Mouse (Mus musculus) hindbrain, embryonic 10.5 days (tissue): Measurements from ENCODE around the gene Med13l. TPM values are rescaled to one million over a fixed set of nuclear protein-coding genes. Genes with fewer than 3 reads are reported as not detected.

Experiments used
- DNase-seq: peaks from one replicate; pipeline ENCODE4 v3.0.0-alpha.2; 2017; ENCODE audit warnings: low spot score
- H3K27ac ChIP-seq: fragments of 300-500 bp; sonication (generic); 2 replicates; pipeline ENCODE4 v1.5.1; 2016; ENCODE audit warnings: mild to moderate bottlenecking, moderate library complexity
- H3K27me3 ChIP-seq: fragments of 300-500 bp; sonication (generic); 2 replicates; pipeline ENCODE4 v1.6.1; 2016; ENCODE audit warnings: mild to moderate bottlenecking; ENCODE audit not compliant: poor library complexity, insufficient read depth, severe bottlenecking
- H3K36me3 ChIP-seq: fragments of 300-500 bp; sonication (generic); 2 replicates; pipeline ENCODE4 v1.6.1; 2016; ENCODE audit warnings: mild to moderate bottlenecking, moderate library complexity
- H3K4me1 ChIP-seq: fragments of 300-500 bp; sonication (generic); replicated peaks from 2 replicates; pipeline ENCODE4 v1.6.1; 2016; ENCODE audit warnings: mild to moderate bottlenecking
- H3K4me3 ChIP-seq: fragments of 300-500 bp; sonication (generic); 2 replicates; pipeline ENCODE4 v1.5.1; 2016; ENCODE audit warnings: mild to moderate bottlenecking, moderate library complexity
- H3K9me3 ChIP-seq: fragments of 300-500 bp; sonication (generic); 2 replicates; pipeline ENCODE4 v1.6.1; 2016; ENCODE audit warnings: mild to moderate bottlenecking, moderate library complexity
- WGBS: fragments of 180-500 bp; shearing (Covaris S2); methylation state at CpG from one replicate; pipeline ENCODE4 v1.1.7; 2016; 5-methylcytosine and 5-hydroxymethylcytosine counted together
- polyA plus RNA-seq: library from polyadenylated mRNA; unstranded; fragments of >200 nt; fragmentation: Nextera tagmentation; extraction: Ambion mirVana; gene quantifications from 2 replicates; pipeline ENCODE4 v1.2.1, GENCODE M21; 2016

Med13l gene
- polyA plus RNA-seq, 1 experiment from 2014 or later: 11.0 TPM

GRCm38 (mm10) chr5:118663999-118664398, 103.5 kb downstream of the Med13l start:
- WGBS: 85% methylated on average over 6 of the region's 6 CpGs

GRCm38 (mm10) chr5:118665023-118665422, 104.5 kb downstream of the Med13l start:
- peaks cover 56% of the 10 kb centered on the region for H3K4me1 ChIP-seq
- no peak for DNase-seq
- no peaks in the 10 kb centered on the region for H3K36me3 ChIP-seq
- no peak overlapping the region for H3K27ac ChIP-seq
- H3K9me3 ChIP-seq: no peaks in the 10 kb centered on the region
- WGBS: 94% methylated on average over 8 of the region's 8 CpGs
- no peaks in the 10 kb centered on the region; the same call in 1 of the 2 replicates for H3K27me3 ChIP-seq
- no peak overlapping the region for H3K4me3 ChIP-seq

More at GRCm38 (mm10) chr5:118663999-118664398, 103.5 kb downstream of the Med13l start:
- H3K4me1 ChIP-seq: peaks cover 49% of the 10 kb centered on the region
- DNase-seq: no peak
- H3K27ac ChIP-seq: no peak overlapping the region
- H3K9me3 ChIP-seq: no peaks in the 10 kb centered on the region
- H3K4me3 ChIP-seq: no peak overlapping the region
- no peaks in the 10 kb centered on the region for H3K36me3 ChIP-seq
- no peaks in the 10 kb centered on the region; the same call in 1 of the 2 replicates for H3K27me3 ChIP-seq

DNA sequence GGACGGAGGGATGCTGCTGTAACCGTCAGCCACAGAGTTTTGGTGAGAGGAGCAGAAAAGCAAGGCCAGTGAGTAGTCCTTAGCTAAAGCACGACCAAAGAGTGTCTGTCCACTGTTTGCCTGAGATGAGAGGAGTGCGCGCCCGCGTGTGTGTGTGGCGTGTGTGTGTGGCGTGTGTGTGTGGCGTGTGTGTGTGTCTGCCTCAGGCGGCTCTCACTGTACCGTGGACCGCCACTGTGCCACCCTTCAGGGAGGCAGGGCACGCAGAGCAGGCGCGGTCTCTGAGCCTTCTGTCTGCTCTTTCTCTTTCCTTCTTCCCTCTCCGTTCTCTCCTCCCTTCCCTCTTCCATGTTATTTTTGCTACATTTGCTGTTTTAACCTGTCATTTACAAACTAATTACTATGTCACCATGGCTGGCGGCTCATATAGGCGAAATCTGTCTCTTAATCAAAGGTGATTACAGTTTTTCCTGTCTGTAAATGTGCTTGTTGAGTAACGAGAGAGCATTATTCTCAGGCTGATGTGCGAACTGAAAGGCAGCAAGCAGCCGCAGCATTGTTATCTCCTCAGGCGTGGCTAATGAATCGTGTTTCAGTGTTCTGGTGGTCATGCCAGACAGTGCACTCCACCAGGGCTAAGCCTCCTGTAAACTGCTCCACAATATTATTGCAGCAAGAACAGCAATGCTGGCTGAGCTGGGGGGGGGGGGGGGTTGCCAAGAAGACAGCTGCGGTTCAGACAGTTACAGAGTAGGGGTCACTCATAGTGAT, 106.1 kb downstream of the Med13l start:
- peak overlapping the region; percentile 35 for H3K4me3 ChIP-seq
- no peaks in the 10 kb centered on the region for H3K36me3 ChIP-seq
- no peaks in the 10 kb centered on the region for H3K9me3 ChIP-seq
- peak overlapping the region; percentile 81 for H3K27ac ChIP-seq
- H3K27me3 ChIP-seq: no peaks in the 10 kb centered on the region; the same call in 1 of the 2 replicates
- peak; percentile 68 for DNase-seq
- H3K4me1 ChIP-seq: peaks cover 72% of the 10 kb centered on the region
- WGBS: 46% methylated on average over 25 of the region's 25 CpGs

- H3K4me3 ChIP-seq: peak overlapping the region; percentile 18; the same call in 1 of the 2 replicates
- DNase-seq: no peak
- peak overlapping the region; percentile 53; the same call in 1 of the 2 replicates for H3K27ac ChIP-seq
- H3K36me3 ChIP-seq: no peaks in the 10 kb centered on the region
- H3K4me1 ChIP-seq: peaks cover 85% of the 10 kb centered on the region
- 24% methylated on average over 7 of the region's 7 CpGs for WGBS
- H3K27me3 ChIP-seq: no peaks in the 10 kb centered on the region; the same call in 1 of the 2 replicates
- H3K9me3 ChIP-seq: no peaks in the 10 kb centered on the region
Observed at GRCm38 (mm10) chr5:118667863-118668262, 107.4 kb downstream of the Med13l start.

- Histone ChIP-seq H3K4me3 (peak overlapping the region; percentile 18), H3K27ac (peak overlapping the region; percentile 69), H3K4me1 (peaks cover 91% of the 10 kb centered on the region), H3K27me3 (no peaks in the 10 kb centered on the region; the same call in 1 of the 2 replicates), H3K36me3 (no peaks in the 10 kb centered on the region), H3K9me3 (no peaks in the 10 kb centered on the region)
- 27% methylated on average over 2 of the region's 2 CpGs for WGBS
- DNase-seq: no peak
Observed at GRCm38 (mm10) chr5:118668931-118669330, 108.5 kb downstream of the Med13l start.

GRCm38 (mm10) chr5:118672111-118672510, 111.6 kb downstream of the Med13l start:
- peak overlapping the region; percentile 26; the same call in 1 of the 2 replicates for H3K27ac ChIP-seq
- no peaks in the 10 kb centered on the region for H3K9me3 ChIP-seq
- H3K4me1 ChIP-seq: peaks cover 87% of the 10 kb centered on the region
- no peak overlapping the region for H3K4me3 ChIP-seq
- 0 out of 2 replicates have a peak, but pooled peaks cover 4% of the 10 kb centered on the region for H3K36me3 ChIP-seq
- no peak for DNase-seq
- H3K27me3 ChIP-seq: no peaks in the 10 kb centered on the region

DNA sequence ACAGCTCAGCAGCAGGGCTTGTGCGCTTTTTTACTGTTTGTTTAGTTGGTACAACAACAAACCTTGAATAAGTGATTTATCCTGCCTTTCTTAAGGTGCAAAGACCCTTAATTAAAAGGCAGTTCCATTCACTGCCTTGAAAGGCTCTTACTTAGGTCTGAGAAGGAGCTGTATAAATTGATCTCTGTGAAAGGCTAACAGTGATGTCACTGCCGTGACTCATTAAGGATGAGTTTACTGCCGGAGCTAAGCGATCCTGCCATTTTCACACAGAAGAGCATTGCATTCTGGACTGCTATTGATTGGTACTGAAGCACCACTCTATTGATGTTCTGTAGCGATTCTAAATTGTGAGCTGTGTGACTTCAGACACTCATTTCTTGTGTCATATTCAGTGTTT, 113.4 kb downstream of the Med13l start:
- no peak for DNase-seq
- WGBS: 52% methylated on average over 5 of the region's 5 CpGs
- Histone ChIP-seq H3K27ac (peak overlapping the region; percentile 35), H3K27me3 (no peaks in the 10 kb centered on the region), H3K4me3 (no peak overlapping the region), H3K36me3 (0 out of 2 replicates have a peak, but pooled peaks cover 4% of the 10 kb centered on the region), H3K9me3 (no peaks in the 10 kb centered on the region), H3K4me1 (peaks cover 79% of the 10 kb centered on the region)

- Histone ChIP-seq H3K27me3 (no peaks in the 10 kb centered on the region), H3K9me3 (no peaks in the 10 kb centered on the region), H3K4me1 (peaks cover 77% of the 10 kb centered on the region), H3K27ac (no peak overlapping the region; the same call in 1 of the 2 replicates), H3K4me3 (no peak overlapping the region), H3K36me3 (0 out of 2 replicates have a peak, but pooled peaks cover 4% of the 10 kb centered on the region)
- DNase-seq: no peak
- 82% methylated on average over 3 of the region's 3 CpGs for WGBS
Observed at GRCm38 (mm10) chr5:118674321-118674720, 113.8 kb downstream of the Med13l start.

- Histone ChIP-seq H3K4me3 (no peak overlapping the region), H3K27me3 (no peaks in the 10 kb centered on the region), H3K27ac (no peak overlapping the region), H3K36me3 (peaks cover 6% of the 10 kb centered on the region), H3K9me3 (no peaks in the 10 kb centered on the region), H3K4me1 (peaks cover 75% of the 10 kb centered on the region)
- no peak for DNase-seq
- WGBS: 88% methylated on average over 3 of the region's 3 CpGs
Observed at GRCm38 (mm10) chr5:118675697-118676096, 115.2 kb downstream of the Med13l start.

DNA sequence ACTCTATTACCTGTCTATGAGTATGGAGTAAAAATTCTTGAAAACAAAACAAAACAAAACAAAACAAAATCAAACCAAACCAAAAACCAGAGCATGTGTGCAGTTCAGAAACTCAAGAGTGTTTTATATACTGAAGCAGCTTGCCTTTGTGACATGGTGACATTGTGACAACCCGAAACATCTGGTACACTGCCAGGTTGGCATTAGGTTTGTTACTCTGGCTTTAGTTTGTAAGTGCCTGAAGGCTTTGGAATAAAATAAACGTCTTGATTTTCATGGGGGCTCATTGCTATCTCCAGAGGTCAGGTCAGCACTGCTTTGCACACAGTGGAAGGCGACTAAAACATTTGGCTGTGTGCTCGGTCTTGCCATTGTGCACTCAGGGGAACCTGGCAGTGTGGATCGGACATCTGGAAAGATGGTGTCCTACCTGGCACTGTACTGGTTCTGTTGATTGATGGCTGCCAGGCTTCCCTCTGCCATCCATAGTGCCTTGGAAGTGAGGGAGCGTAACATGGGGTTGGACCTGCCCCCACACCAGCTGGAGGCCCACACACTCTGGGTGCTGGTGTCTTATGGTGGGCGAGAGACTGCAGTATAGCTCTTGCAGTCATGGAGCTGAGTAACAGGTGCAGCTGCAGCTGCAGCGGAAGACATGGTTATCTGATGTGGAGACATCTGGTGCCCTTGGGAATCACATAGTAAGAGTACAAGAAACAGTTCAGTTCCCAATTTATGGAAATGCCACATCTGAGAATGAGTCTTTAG, 115.9 kb downstream of the Med13l start:
- no peaks in the 10 kb centered on the region for H3K9me3 ChIP-seq
- H3K36me3 ChIP-seq: peaks cover 12% of the 10 kb centered on the region
- no peak overlapping the region for H3K27ac ChIP-seq
- peaks cover 72% of the 10 kb centered on the region for H3K4me1 ChIP-seq
- DNase-seq: no peak
- 87% methylated on average over 8 of the region's 8 CpGs for WGBS
- no peaks in the 10 kb centered on the region for H3K27me3 ChIP-seq
- H3K4me3 ChIP-seq: no peak overlapping the region

DNA sequence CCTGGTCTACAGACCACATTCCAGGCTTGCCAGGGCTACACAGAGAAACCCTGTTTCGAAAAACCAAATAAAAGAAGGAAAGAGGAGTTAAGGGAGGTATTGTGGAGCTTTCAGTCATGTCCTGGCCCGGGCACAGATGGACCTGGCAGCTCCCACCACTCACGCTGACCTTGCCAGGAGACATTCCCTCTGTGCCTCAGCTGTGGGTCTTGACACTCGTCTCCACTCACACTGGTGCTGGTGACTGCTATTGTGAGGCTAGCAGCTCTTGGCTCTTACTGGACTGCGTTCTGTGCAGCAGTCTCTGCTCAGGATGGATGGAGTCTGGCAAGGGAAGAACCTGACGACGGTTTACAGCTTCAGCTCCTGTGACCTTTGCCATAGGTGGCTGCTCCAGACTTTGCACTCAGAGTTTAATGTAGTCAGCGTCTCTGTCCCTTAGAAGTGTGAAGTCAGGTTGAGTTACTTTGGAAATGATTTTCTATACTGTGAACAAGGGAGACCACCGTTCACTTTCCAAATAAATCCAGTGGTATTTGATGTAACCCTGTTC, 118.9 kb downstream of the Med13l start:
- 86% methylated on average over 9 of the region's 9 CpGs for WGBS
- peaks cover 41% of the 10 kb centered on the region for H3K4me1 ChIP-seq
- no peaks in the 10 kb centered on the region for H3K27me3 ChIP-seq
- H3K36me3 ChIP-seq: peaks cover 28% of the 10 kb centered on the region
- no peak overlapping the region for H3K4me3 ChIP-seq
- no peak overlapping the region for H3K27ac ChIP-seq
- no peaks in the 10 kb centered on the region for H3K9me3 ChIP-seq
- DNase-seq: no peak

DNA sequence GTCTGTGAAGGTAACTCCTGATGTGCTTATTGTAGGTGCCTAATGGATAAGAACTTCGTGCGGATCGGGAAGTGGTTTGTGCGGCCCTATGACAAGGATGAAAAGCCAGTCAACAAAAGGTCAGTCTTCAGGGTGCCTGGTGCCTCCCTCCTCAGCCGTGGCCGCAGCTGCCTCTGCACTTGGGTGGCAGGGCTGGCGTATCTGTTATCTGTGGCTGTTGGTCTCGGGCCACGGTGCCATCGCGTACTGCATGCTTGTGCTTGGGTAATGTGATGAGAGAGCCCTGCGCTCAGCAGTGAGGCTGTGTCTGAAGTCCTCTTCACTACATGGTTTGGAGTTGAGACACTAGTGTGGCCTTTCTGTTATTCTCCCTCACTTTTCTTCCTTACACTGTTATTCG, 120.4 kb downstream of the Med13l start:
- Histone ChIP-seq H3K36me3 (peaks cover 24% of the 10 kb centered on the region), H3K9me3 (no peaks in the 10 kb centered on the region), H3K27me3 (no peaks in the 10 kb centered on the region), H3K4me3 (no peak overlapping the region), H3K4me1 (peaks cover 34% of the 10 kb centered on the region), H3K27ac (no peak overlapping the region)
- 90% methylated on average over 13 of the region's 13 CpGs for WGBS
- DNase-seq: no peak
